Mouse (Mus musculus): Measurements from ENCODE around the gene Osbpl7.

GRCm38 (mm10) chr11:97063274-97063920 is 13.0 kb downstream of the Osbpl7 start:
- TF ChIP-seq POLR2A (IDR thresholded peaks at IDR 0.05; ENCODE audit: low read depth, low read length) = no peak
- no peak for TF ChIP-seq CTCF (conservative IDR thresholded peaks at IDR 0.05; ENCODE audit: insufficient read depth, insufficient read length, low read depth, low read length)
